Mouse (Mus musculus): ENCODE data around the gene 3110009E18Rik. TPM values are rescaled to one million over a fixed set of nuclear protein-coding genes. Genes with fewer than 3 reads are reported as not detected.

Gene 3110009E18Rik
- polyA plus RNA-seq, 1 experiment, result 5.6 TPM

GRCm38 (mm10) chr1:120132376-120132775, 11.4 kb downstream of the 3110009E18Rik start:
- no peak overlapping the region for H3K4me3 ChIP-seq (ENCODE audit: control insufficient read depth, low read depth, low read length)
- H3K36me3 ChIP-seq (ENCODE audit: control insufficient read depth, insufficient read depth, low read length), result no peaks in the 10 kb centered on the region
- no peaks in the 10 kb centered on the region for H3K27me3 ChIP-seq (ENCODE audit: control insufficient read depth, insufficient read depth, low read length)
- no peak overlapping the region for H3K27ac ChIP-seq (ENCODE audit: control insufficient read depth, insufficient read depth, low read depth, low read length)
- no peaks in the 10 kb centered on the region for H3K4me1 ChIP-seq (ENCODE audit: control insufficient read depth, insufficient read depth, low read length)
- TF ChIP-seq POLR2A (IDR thresholded peaks at IDR 0.05; ENCODE audit: control insufficient read depth, low read depth, low read length) (no peak), CTCF (IDR thresholded peaks at IDR 0.05; ENCODE audit: control insufficient read depth, insufficient read depth, insufficient replicate concordance, low read depth, low read length) (no peak)

DNA sequence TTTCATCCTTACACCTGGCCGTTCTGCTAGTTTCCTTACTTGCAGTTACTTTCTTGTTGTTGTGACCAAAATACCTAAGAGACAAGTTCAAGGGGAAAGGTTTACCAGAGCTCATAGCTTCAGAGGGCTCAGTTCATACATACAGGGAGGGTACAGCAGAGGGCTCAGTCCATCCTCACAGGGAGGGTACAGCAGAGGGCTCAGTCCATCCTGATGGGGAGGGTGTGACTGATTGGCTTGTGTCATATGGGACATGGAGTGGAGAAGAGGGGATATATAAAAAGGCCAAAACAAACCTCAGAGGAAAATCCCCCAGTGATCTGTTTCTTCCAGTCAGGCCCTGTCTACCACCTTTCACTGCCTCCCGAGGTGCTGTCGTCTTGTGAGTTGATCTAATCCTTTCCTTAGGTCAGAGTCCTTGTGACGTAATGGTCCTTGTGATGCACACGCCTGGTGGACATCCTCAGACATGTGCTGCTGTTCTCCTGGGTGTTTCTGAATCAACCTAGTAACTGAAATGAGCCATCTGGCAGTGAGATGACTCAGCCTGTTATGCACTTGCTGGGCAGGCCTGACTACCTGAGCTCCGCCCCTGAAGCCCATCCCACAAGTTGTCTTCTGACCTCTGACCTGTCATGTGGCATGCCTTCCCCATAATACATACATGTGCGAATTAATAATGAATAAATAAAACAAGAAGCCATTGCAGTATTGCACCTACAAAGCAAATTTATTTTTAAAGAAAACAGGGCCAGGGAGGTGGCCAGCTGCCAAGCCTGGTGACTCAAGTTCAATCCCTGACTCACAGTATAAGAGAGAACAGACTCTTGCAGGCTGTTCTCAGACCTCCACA, 15.2 kb downstream of the 3110009E18Rik start:
- H3K36me3 ChIP-seq (ENCODE audit: control insufficient read depth, insufficient read depth, low read length), result no peaks in the 10 kb centered on the region
- no peak overlapping the region for H3K27ac ChIP-seq (ENCODE audit: control insufficient read depth, insufficient read depth, low read depth, low read length)
- no peaks in the 10 kb centered on the region for H3K4me1 ChIP-seq (ENCODE audit: control insufficient read depth, insufficient read depth, low read length)
- no peaks in the 10 kb centered on the region for H3K27me3 ChIP-seq (ENCODE audit: control insufficient read depth, insufficient read depth, low read length)
- TF ChIP-seq POLR2A (IDR thresholded peaks at IDR 0.05; ENCODE audit: control insufficient read depth, low read depth, low read length) (no peak), CTCF (IDR thresholded peaks at IDR 0.05; ENCODE audit: control insufficient read depth, insufficient read depth, insufficient replicate concordance, low read depth, low read length) (no peak)
- no peak overlapping the region for H3K4me3 ChIP-seq (ENCODE audit: control insufficient read depth, low read depth, low read length)

DNA sequence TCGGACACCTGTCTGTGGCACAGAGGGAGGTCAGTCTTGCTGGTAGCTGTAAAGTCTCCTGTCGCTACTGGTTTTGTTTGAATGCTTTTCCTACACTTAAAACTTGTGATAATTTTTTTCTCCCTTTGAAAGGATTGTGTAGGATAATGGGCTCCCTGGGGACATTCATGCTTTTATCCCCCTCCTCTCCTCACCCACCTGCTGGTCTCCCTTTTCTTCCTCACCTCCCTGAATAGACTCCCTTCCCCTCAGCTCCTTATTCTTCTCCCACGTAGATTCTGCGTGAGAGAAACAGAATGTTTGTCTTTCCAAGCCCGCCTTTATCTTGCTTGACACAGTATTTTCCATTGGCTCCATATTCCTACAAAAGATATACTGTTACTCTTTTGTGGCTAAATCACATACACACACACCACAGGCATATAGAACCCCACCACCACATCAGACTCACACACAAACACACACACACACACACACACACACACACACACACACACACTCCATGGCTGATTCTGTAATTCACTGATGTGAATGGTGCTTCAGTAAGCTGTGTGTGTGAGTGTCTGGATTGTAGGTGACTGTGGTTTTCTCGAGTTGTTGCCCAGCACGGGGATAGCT, 18.0 kb downstream of the 3110009E18Rik start:
- Histone ChIP-seq H3K27me3 (ENCODE audit: control insufficient read depth, insufficient read depth, low read length) (no peaks in the 10 kb centered on the region), H3K4me3 (ENCODE audit: control insufficient read depth, low read depth, low read length) (no peak overlapping the region), H3K27ac (ENCODE audit: control insufficient read depth, insufficient read depth, low read depth, low read length) (no peak overlapping the region), H3K36me3 (ENCODE audit: control insufficient read depth, insufficient read depth, low read length) (no peaks in the 10 kb centered on the region), H3K4me1 (ENCODE audit: control insufficient read depth, insufficient read depth, low read length) (peaks cover 4% of the 10 kb centered on the region; the same call in 1 of the 2 replicates)
- TF ChIP-seq CTCF (IDR thresholded peaks at IDR 0.05; ENCODE audit: control insufficient read depth, insufficient read depth, insufficient replicate concordance, low read depth, low read length) (no peak), POLR2A (IDR thresholded peaks at IDR 0.05; ENCODE audit: control insufficient read depth, low read depth, low read length) (no peak)

- Histone ChIP-seq H3K4me1 (ENCODE audit: control insufficient read depth, insufficient read depth, low read length) (peaks cover 4% of the 10 kb centered on the region; the same call in 1 of the 2 replicates), H3K27me3 (ENCODE audit: control insufficient read depth, insufficient read depth, low read length) (no peaks in the 10 kb centered on the region), H3K27ac (ENCODE audit: control insufficient read depth, insufficient read depth, low read depth, low read length) (no peak overlapping the region), H3K4me3 (ENCODE audit: control insufficient read depth, low read depth, low read length) (no peak overlapping the region), H3K36me3 (ENCODE audit: control insufficient read depth, insufficient read depth, low read length) (no peaks in the 10 kb centered on the region)
- no peak for TF ChIP-seq CTCF (IDR thresholded peaks at IDR 0.05; ENCODE audit: control insufficient read depth, insufficient read depth, insufficient replicate concordance, low read depth, low read length)
- no peak for TF ChIP-seq POLR2A (IDR thresholded peaks at IDR 0.05; ENCODE audit: control insufficient read depth, low read depth, low read length)
Observed at GRCm38 (mm10) chr1:120140144-120140693, 19.2 kb downstream of the 3110009E18Rik start.

- TF ChIP-seq CTCF (IDR thresholded peaks at IDR 0.05; ENCODE audit: control insufficient read depth, insufficient read depth, insufficient replicate concordance, low read depth, low read length), result no peak
- no peak for TF ChIP-seq POLR2A (IDR thresholded peaks at IDR 0.05; ENCODE audit: control insufficient read depth, low read depth, low read length)
- H3K36me3 ChIP-seq (ENCODE audit: control insufficient read depth, insufficient read depth, low read length), result no peaks in the 10 kb centered on the region
Observed at GRCm38 (mm10) chr1:120142551-120142950, 21.6 kb downstream of the 3110009E18Rik start.

GRCm38 (mm10) chr1:120145527-120146216, 24.7 kb downstream of the 3110009E18Rik start:
- H3K27ac ChIP-seq (ENCODE audit: control insufficient read depth, insufficient read depth, low read depth, low read length), result no peak overlapping the region
- H3K4me1 ChIP-seq (ENCODE audit: control insufficient read depth, insufficient read depth, low read length), result peaks cover 4% of the 10 kb centered on the region; the same call in 1 of the 2 replicates
- TF ChIP-seq CTCF (IDR thresholded peaks at IDR 0.05; ENCODE audit: control insufficient read depth, insufficient read depth, insufficient replicate concordance, low read depth, low read length), result no peak
- no peak for TF ChIP-seq POLR2A (IDR thresholded peaks at IDR 0.05; ENCODE audit: control insufficient read depth, low read depth, low read length)
- H3K36me3 ChIP-seq (ENCODE audit: control insufficient read depth, insufficient read depth, low read length), result no peaks in the 10 kb centered on the region
- no peaks in the 10 kb centered on the region for H3K27me3 ChIP-seq (ENCODE audit: control insufficient read depth, insufficient read depth, low read length)
- H3K4me3 ChIP-seq (ENCODE audit: control insufficient read depth, low read depth, low read length), result no peak overlapping the region

More at GRCm38 (mm10) chr1:120142551-120142950, 21.6 kb downstream of the 3110009E18Rik start:
- Histone ChIP-seq H3K4me1 (ENCODE audit: control insufficient read depth, insufficient read depth, low read length) (peaks cover 4% of the 10 kb centered on the region; the same call in 1 of the 2 replicates), H3K4me3 (ENCODE audit: control insufficient read depth, low read depth, low read length) (no peak overlapping the region), H3K27ac (ENCODE audit: control insufficient read depth, insufficient read depth, low read depth, low read length) (no peak overlapping the region), H3K27me3 (ENCODE audit: control insufficient read depth, insufficient read depth, low read length) (no peaks in the 10 kb centered on the region)

Measured in testis, adult 2 months (tissue).